Mouse (Mus musculus): ENCODE measurements at regions not wholly inside any gene's neighbourhood (a gene's known extent, or its start where the extent isn't known, plus 50 kb on each side); places are given as distances from the start of the nearest gene placed in this dataset.

GRCm38 (mm10) chr2:117743901-117744300 lies 367.8 kb upstream of the Thbs1 start:
- TF ChIP-seq CTCF (IDR thresholded peaks at IDR 0.05; ENCODE audit: extremely low read depth, insufficient read depth, low read length) (no peak), POLR2A (IDR thresholded peaks at IDR 0.05; ENCODE audit: extremely low read depth, insufficient read depth, low read length) (no peak)
